ENCODE assay signal across 28 mouse cellular contexts in the genomic region with DNA sequence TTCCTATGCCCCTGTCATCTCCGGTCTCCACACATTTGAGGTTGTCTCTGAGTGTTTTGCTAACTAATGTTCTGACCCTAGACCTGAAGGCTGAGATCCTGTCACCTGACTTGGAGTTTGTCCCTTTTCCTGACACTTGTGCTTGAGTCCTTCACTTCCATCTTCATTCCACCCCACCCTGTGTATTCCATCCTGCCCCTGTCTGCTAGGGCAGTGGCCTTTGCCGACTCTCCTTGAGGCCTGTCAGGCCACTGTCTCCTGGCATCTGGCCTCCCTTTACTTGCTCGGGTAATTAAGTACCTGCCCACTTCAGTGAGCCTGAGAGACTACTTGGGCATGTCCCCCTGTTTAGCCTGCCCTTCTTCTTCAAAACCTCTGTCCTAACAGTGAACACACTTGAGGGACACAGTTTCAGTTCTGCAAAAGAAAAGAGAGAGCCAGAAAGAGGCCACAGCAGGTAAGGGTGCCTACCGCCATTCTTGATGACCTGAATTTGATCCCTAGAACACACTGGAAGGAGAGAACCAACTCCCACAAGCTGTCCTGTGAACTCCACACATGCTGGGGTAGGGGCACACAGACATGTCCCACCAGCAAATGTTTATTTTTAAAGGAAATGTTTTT. TPM values are rescaled to one million over a fixed set of nuclear protein-coding genes. Genes with fewer than 3 reads are reported as not detected.
DNase-seq lines count a peak whose midpoint lies in the region; ATAC-seq and TF ChIP-seq lines count a peak whose summit lies in the region.
"Had no signal": no experiment of that assay in that cellular context is flagged by ENCODE, and none has a peak within 500 bp of the region (broad histone marks: within the 10 kb centered on the region; RNA-seq: fewer than 3 reads in every experiment).

No protein-coding gene starts in this region.

- no peak for TF ChIP-seq CTCF in kidney, adult 2 months (conservative IDR thresholded peaks at IDR 0.05; ENCODE audit: insufficient read depth, insufficient read length, low read depth, low read length)
- no peak for TF ChIP-seq CTCF in CH12.LX (conservative IDR thresholded peaks at IDR 0.05 in 1 of 2, IDR thresholded peaks at IDR 0.05 in 1 of 2; ENCODE audit: low read depth in 2 of 2, low read length in 2 of 2)

- 41% methylated on average over 4 of the region's 4 CpGs for WGBS in kidney, adult 2 months

- no peak overlapping the region for H3K4me3 ChIP-seq in kidney, adult 2 months (ENCODE audit: insufficient read depth, low read depth, low read length)
- no peak overlapping the region for H3K4me3 ChIP-seq in CH12.LX (replicated peaks in 1 of 3; ENCODE audit: low read depth in 2 of 3, low read length in 2 of 3, poor library complexity in 1 of 3)
- H3K4me3 ChIP-seq: erythroblast, embryonic 14.5 days; midbrain, embryonic 10.5 days; midbrain, embryonic 15.5 days; neural tube, embryonic 15.5 days had no signal

- no peak for TF ChIP-seq POLR2A in kidney, adult 2 months (IDR thresholded peaks at IDR 0.05; ENCODE audit: low read depth, low read length)
- TF ChIP-seq POLR2A in CH12.LX (IDR thresholded peaks at IDR 0.05; ENCODE audit: low read depth, low read length) = no peak

- dilution Hi-C loops in CH12.LX (cut with MboI; ENCODE audit: extremely low pct_ligation_motif_present, extremely low pct_unique_long_range_greater_than_20kb, low sequenced_read_pairs) = no loop called here

- H3K79me2 ChIP-seq in CH12.LX (replicated peaks; ENCODE audit: control insufficient read depth, extremely low read depth, insufficient read depth, poor library complexity, severe bottlenecking) = peaks cover 2% of the 10 kb centered on the region; the same call in 1 of the 2 replicates

- in situ Hi-C loops in CH12.LX (cut with MboI; ENCODE audit: low pct_ligation_motif_present, low pct_unique_long_range_greater_than_20kb, low sequenced_read_pairs) = no loop called here

- no peaks in the 10 kb centered on the region for H3K9me3 ChIP-seq in CH12.LX (replicated peaks; ENCODE audit: low read length)
- H3K9me3 ChIP-seq: midbrain, embryonic 10.5 days; midbrain, embryonic 15.5 days; neural tube, embryonic 15.5 days had no signal

- ATAC-seq in megakaryocyte progenitor cell, adult 5-6 weeks (replicated peaks; ENCODE audit: poor library complexity) = 0 out of 2 replicates have a peak, but pooled peaks have one; percentile 33
- ATAC-seq in CD4-positive, CD25-positive, alpha-beta regulatory T cell, adult 4 months = no peak
- ATAC-seq: forebrain, postnatal 0 days; hindbrain, embryonic 16.5 days; midbrain, embryonic 15.5 days; Patski had no signal

- peaks cover 31% of the 10 kb centered on the region for H3K4me1 ChIP-seq in kidney, adult 2 months (ENCODE audit: control insufficient read depth, insufficient read depth, low read length)
- H3K4me1 ChIP-seq in CH12.LX (ENCODE audit: control insufficient read depth in 1 of 2, insufficient read depth in 2 of 2) = peaks cover 14 to 64% of the 10 kb centered on the region in 2 experiments
- H3K4me1 ChIP-seq: midbrain, embryonic 10.5 days; midbrain, embryonic 15.5 days; neural tube, embryonic 15.5 days had no signal

- peak; percentile 63 for TF ChIP-seq EP300 in CH12.LX (IDR thresholded peaks at IDR 0.05; ENCODE audit: low read length)

- H3K27ac ChIP-seq in kidney, adult 2 months (ENCODE audit: insufficient read depth, low read depth, low read length) = peak overlapping the region; percentile 22; the same call in 1 of the 2 replicates
- no peak overlapping the region for H3K27ac ChIP-seq in CH12.LX (ENCODE audit: insufficient read depth, low read depth)
- H3K27ac ChIP-seq: liver, embryonic 14.5 days; macrophage; midbrain, embryonic 10.5 days; midbrain, embryonic 15.5 days; neural tube, embryonic 15.5 days; stomach, postnatal 0 days had no signal

- no peaks in the 10 kb centered on the region for H3K27me3 ChIP-seq in kidney, adult 2 months (replicated peaks; ENCODE audit: control insufficient read depth, insufficient read depth, low read length)
- H3K27me3 ChIP-seq in CH12.LX (replicated peaks) = no peaks in the 10 kb centered on the region
- H3K27me3 ChIP-seq: midbrain, embryonic 15.5 days; neural tube, embryonic 15.5 days; Patski had no signal

- no peak overlapping the region for H3K9ac ChIP-seq in CH12.LX (ENCODE audit: insufficient read depth, low read depth)
- H3K9ac ChIP-seq: forebrain, postnatal 0 days; liver, embryonic 14.5 days; midbrain, embryonic 15.5 days; neural tube, embryonic 15.5 days had no signal

- no peaks in the 10 kb centered on the region for H3K36me3 ChIP-seq in kidney, adult 2 months (ENCODE audit: control insufficient read depth, insufficient read depth, low read length)
- H3K36me3 ChIP-seq in CH12.LX (replicated peaks in 1 of 2; ENCODE audit: control insufficient read depth in 1 of 2, insufficient read depth in 1 of 2, low read length in 1 of 2) = peaks cover 3 to 16% of the 10 kb centered on the region in 2 experiments
- H3K36me3 ChIP-seq: midbrain, embryonic 10.5 days; midbrain, embryonic 15.5 days; neural tube, embryonic 15.5 days had no signal

- no peak for TF ChIP-seq RAD21 in CH12.LX (IDR thresholded peaks at IDR 0.05; ENCODE audit: low read depth, low read length)

- no peak overlapping the region for H3K4me2 ChIP-seq in CH12.LX (ENCODE audit: insufficient read depth, low read depth, poor library complexity, severe bottlenecking)
- H3K4me2 ChIP-seq: midbrain, embryonic 15.5 days; neural tube, embryonic 15.5 days had no signal

- no peak for DNase-seq in kidney, adult 2 months
- DNase-seq in kidney, adult 18-20 months = no peak
- DNase-seq in A20 (ENCODE audit: low read depth, low spot score) (peak; percentile 35), CH12.LX (ENCODE audit: extremely low read depth) (peak; percentile 22)
- no peak for DNase-seq in thymus, postnatal 36 days
- DNase-seq: adrenal gland, postnatal 14 days; cerebellum, adult 11-12 months; cerebellum, adult 9-11 months; forebrain, postnatal 0 days; gastrocnemius, postnatal 14 days; liver; lung, adult 2 months; lung, postnatal 10 days; right cerebral cortex, postnatal 14 days; thymus, adult 18-20 months; thymus, postnatal 4 days had no signal

TF ChIP-seq in CH12.LX, 34 proteins besides CTCF, POLR2A, EP300 and RAD21:
- TF ChIP-seq ZC3H11A (IDR thresholded peaks at IDR 0.05; ENCODE audit: low read depth, low read length) (no peak), CHD1 (IDR thresholded peaks at IDR 0.05; ENCODE audit: low read depth, low read length) (no peak), JUN (IDR thresholded peaks at IDR 0.05; ENCODE audit: insufficient read depth, low read depth, low read length) (no peak), HCFC1 (IDR thresholded peaks at IDR 0.05; ENCODE audit: low read depth, low read length) (no peak), IRF4 (IDR thresholded peaks at IDR 0.05; ENCODE audit: low read depth, low read length) (peak; percentile 89), ETS1 (conservative IDR thresholded peaks at IDR 0.05; ENCODE audit: low read depth, low read length) (no peak), SMC3 (IDR thresholded peaks at IDR 0.05; ENCODE audit: low read depth, low read length) (no peak), MEF2A (IDR thresholded peaks at IDR 0.05; ENCODE audit: borderline replicate concordance, low read depth, low read length) (peak; percentile 28; the same call in 1 of the 2 replicates), ZKSCAN1 (IDR thresholded peaks at IDR 0.05; ENCODE audit: borderline replicate concordance, low read depth, low read length) (no peak)

RNA-seq across cellular contexts. Expression of gene Pde8a, which starts 22.3 kb away (rescaled TPM):
- 31.6 and 31.8 TPM in 2 replicates for polyA plus RNA-seq in kidney, adult 2 months (2012; rRNA removed)
- total RNA-seq in CH12.LX (2012; rRNA removed) = 8.1 and 9.1 TPM in 2 replicates
- 8.0 and 8.3 TPM in 2 replicates for total RNA-seq in CH12.LX (2014; rRNA removed)
- 22.7 and 24.0 TPM in 2 replicates for polyA plus RNA-seq in CH12.LX (2012; ENCODE audit: insufficient read length, low read depth)
- 7.7 and 9.4 TPM in 2 replicates for total RNA-seq in megakaryocyte progenitor cell, adult 5-6 weeks (2015)
- total RNA-seq in megakaryocyte progenitor cell, adult 5-6 weeks (2017) = 2.4 and 7.2 TPM in 2 replicates
- polyA plus RNA-seq in CD4-positive, CD25-positive, alpha-beta regulatory T cell, adult 4 months (2017; shearing (Covaris generic)) = 1 to 10 TPM; 1.9 to 2.4 TPM
- total RNA-seq: MEL had no signal
- polyA plus RNA-seq: erythroblast, embryonic 14.5 days had no signal

Comparison
In these comparisons a context has a peak if more than half of its experiments do, and no peak if none do; other contexts are left out.
1. DNase-seq: peak in A20 (single experiment) and CH12.LX (single experiment); none in kidney, adult 2 months (single experiment), kidney, adult 18-20 months (single experiment) and thymus, postnatal 36 days (0 of 2).